25 mouse cellular contexts compared by ENCODE assay signal in genomic region chr4:141420886-141421285, GRCm38 (mm10). TPM values are rescaled to one million over a fixed set of nuclear protein-coding genes. Genes with fewer than 3 reads are reported as not detected.
DNase-seq lines count a peak whose midpoint lies in the region; ATAC-seq and TF ChIP-seq lines count a peak whose summit lies in the region.
"Had no signal": no experiment of that assay in that cellular context is flagged by ENCODE, and none has a peak within 500 bp of the region (broad histone marks: within the 10 kb centered on the region; RNA-seq: fewer than 3 reads in every experiment).

No protein-coding gene starts in this region.

- peak; percentile 83 for DNase-seq in heart, embryonic 10.5 days (ENCODE audit: low spot score)
- DNase-seq in heart, postnatal 25 days (ENCODE audit: low spot score) = no peak
- DNase-seq in thymus, postnatal 0 days (ENCODE audit: low spot score) = no peak
- DNase-seq: cerebellum, adult 8-10 months; layer of hippocampus, adult 9-11 months; right cerebral cortex, postnatal 25 days; thymus, adult 18-20 months had no signal

- H3K4me1 ChIP-seq in heart, embryonic 10.5 days = peaks cover 56% of the 10 kb centered on the region
- H3K4me1 ChIP-seq in heart, embryonic 12.5 days (replicated peaks) = peaks cover 42% of the 10 kb centered on the region
- peaks cover 36% of the 10 kb centered on the region for H3K4me1 ChIP-seq in heart, embryonic 15.5 days (replicated peaks)
- peaks cover 11% of the 10 kb centered on the region; the same call in 1 of the 2 replicates for H3K4me1 ChIP-seq in intestine, postnatal 0 days (replicated peaks; ENCODE audit: control insufficient read depth, insufficient read depth, low read length)

- peak overlapping the region; percentile 89 for H3K4me2 ChIP-seq in heart, embryonic 12.5 days
- peak overlapping the region; percentile 75 for H3K4me2 ChIP-seq in heart, embryonic 15.5 days
- peak overlapping the region; percentile 38; the same call in 1 of the 2 replicates for H3K4me2 ChIP-seq in intestine, postnatal 0 days (replicated peaks; ENCODE audit: low read depth)
- H3K4me2 ChIP-seq: embryonic facial prominence, embryonic 12.5 days; midbrain, embryonic 11.5 days; neural tube, embryonic 13.5 days had no signal

- TF ChIP-seq CTCF in intestine, postnatal 0 days (IDR thresholded peaks at IDR 0.05; ENCODE audit: low read depth) = no peak

- intact Hi-C loops in heart, postnatal 25 days (cut with DNase I) = no loop called here

- peaks cover 23% of the 10 kb centered on the region for H3K36me3 ChIP-seq in heart, embryonic 10.5 days
- H3K36me3 ChIP-seq in heart, embryonic 12.5 days = peaks cover 2% of the 10 kb centered on the region; the same call in 1 of the 2 replicates
- no peaks in the 10 kb centered on the region for H3K36me3 ChIP-seq in heart, embryonic 15.5 days
- H3K36me3 ChIP-seq in intestine, postnatal 0 days (ENCODE audit: control insufficient read depth, insufficient read depth) = no peaks in the 10 kb centered on the region
- H3K36me3 ChIP-seq: embryonic facial prominence, embryonic 12.5 days; limb, embryonic 15.5 days; neural tube, embryonic 13.5 days had no signal

- H3K4me3 ChIP-seq in heart, embryonic 10.5 days = peak overlapping the region; percentile 61
- H3K4me3 ChIP-seq in heart, embryonic 12.5 days = peak overlapping the region; percentile 57
- peak overlapping the region; percentile 34 for H3K4me3 ChIP-seq in heart, embryonic 15.5 days
- H3K4me3 ChIP-seq in intestine, postnatal 0 days (ENCODE audit: low read depth, low read length) = no peak overlapping the region
- H3K4me3 ChIP-seq: embryonic facial prominence, embryonic 12.5 days; limb, embryonic 15.5 days; neural tube, embryonic 13.5 days had no signal

- WGBS in heart, embryonic 10.5 days = 18% methylated on average over 9 of the region's 9 CpGs
- 14% methylated on average over 9 of the region's 9 CpGs for WGBS in heart, embryonic 12.5 days
- 22% methylated on average over 9 of the region's 9 CpGs for WGBS in heart, embryonic 15.5 days
- whole genome bisulfite sequencing in intestine, postnatal 0 days = 22% methylated on average over 9 of the region's 9 CpGs

- H3K27ac ChIP-seq in heart, embryonic 10.5 days = peak overlapping the region; percentile 90
- peak overlapping the region; percentile 99 for H3K27ac ChIP-seq in heart, embryonic 12.5 days (ENCODE audit: poor library complexity, severe bottlenecking)
- H3K27ac ChIP-seq in heart, embryonic 15.5 days = peak overlapping the region; percentile 99
- 0 out of 2 replicates have a peak overlapping the region, but pooled peaks have one; percentile 28 for H3K27ac ChIP-seq in intestine, postnatal 0 days (ENCODE audit: low read depth, low read length)
- H3K27ac ChIP-seq: embryonic facial prominence, embryonic 12.5 days; limb, embryonic 15.5 days; neural tube, embryonic 13.5 days had no signal

- ATAC-seq in heart, embryonic 12.5 days (ENCODE audit: insufficient number of reproducible peaks, low FRiP score) = no peak
- peak; percentile 2; the same call in 1 of the 2 replicates for ATAC-seq in heart, embryonic 15.5 days (replicated peaks; ENCODE audit: insufficient number of reproducible peaks, insufficient read depth, low FRiP score, low read depth)
- peak; percentile 71 for ATAC-seq in intestine, postnatal 0 days
- ATAC-seq in erythroblast, adult 5-6 weeks (replicated peaks; ENCODE audit: low FRiP score, poor library complexity, severe bottlenecking) = no peak
- ATAC-seq: inflammation-experienced regulatory T-cells, adult 6 months; Patski had no signal

- no peaks in the 10 kb centered on the region for H3K9me3 ChIP-seq in heart, embryonic 10.5 days
- H3K9me3 ChIP-seq in heart, embryonic 12.5 days (replicated peaks) = no peaks in the 10 kb centered on the region
- no peaks in the 10 kb centered on the region for H3K9me3 ChIP-seq in heart, embryonic 15.5 days (replicated peaks)
- no peaks in the 10 kb centered on the region for H3K9me3 ChIP-seq in intestine, postnatal 0 days (ENCODE audit: control insufficient read depth)
- H3K9me3 ChIP-seq: embryonic facial prominence, embryonic 12.5 days; limb, embryonic 15.5 days; neural tube, embryonic 13.5 days had no signal

- peak overlapping the region; percentile 70 for H3K9ac ChIP-seq in heart, embryonic 12.5 days
- H3K9ac ChIP-seq in heart, embryonic 15.5 days = peak overlapping the region; percentile 57
- peak overlapping the region; percentile 31; the same call in 1 of the 2 replicates for H3K9ac ChIP-seq in intestine, postnatal 0 days (ENCODE audit: low read depth, low read length)
- H3K9ac ChIP-seq: embryonic facial prominence, embryonic 12.5 days; limb, embryonic 15.5 days; neural tube, embryonic 13.5 days had no signal

- H3K27me3 ChIP-seq in heart, embryonic 10.5 days (ENCODE audit: insufficient read depth, poor library complexity, severe bottlenecking) = peaks cover 21% of the 10 kb centered on the region; the same call in 1 of the 2 replicates
- H3K27me3 ChIP-seq in heart, embryonic 12.5 days (replicated peaks) = no peaks in the 10 kb centered on the region
- H3K27me3 ChIP-seq in heart, embryonic 15.5 days = no peaks in the 10 kb centered on the region
- no peaks in the 10 kb centered on the region for H3K27me3 ChIP-seq in intestine, postnatal 0 days (replicated peaks; ENCODE audit: control insufficient read depth, insufficient read depth, low read length)
- H3K27me3 ChIP-seq: Patski had no signal

RNA-seq across cellular contexts. Expression of gene Hspb7, which starts 0.3 kb away (rescaled TPM):
- polyA plus RNA-seq in heart, embryonic 10.5 days (2016; fragmentation: Nextera tagmentation; extraction: Ambion mirVana) = 61.5 and 132 TPM in 2 replicates
- total RNA-seq in heart, postnatal 25 days (2021) = 1,000 to 10,000 TPM; 1,043 to 1,140 TPM
- 186 and 208 TPM in 2 replicates for polyA plus RNA-seq in heart, embryonic 12.5 days (2016; fragmentation: Nextera tagmentation; extraction: Ambion mirVana)
- polyA plus RNA-seq in heart, embryonic 15.5 days (2015; fragmentation: Nextera tagmentation; extraction: Ambion mirVana) = 220 and 234 TPM in 2 replicates
- 4.7 and 8.0 TPM in 2 replicates for polyA plus RNA-seq in intestine, postnatal 0 days (2015; fragmentation: Nextera tagmentation; extraction: Ambion mirVana)
- 0.27 TPM in 1 of 2 replicates, not detected in the other for polyA plus RNA-seq in thymus, postnatal 0 days (2015; fragmentation: Nextera tagmentation; extraction: Ambion mirVana)
- not detected in 2 replicates for total RNA-seq in erythroblast, adult 5-6 weeks (2015; ENCODE audit: low replicate concordance)
- total RNA-seq in erythroblast, adult 5-6 weeks (2017; ENCODE audit: low replicate concordance) = not detected in 2 replicates
- total RNA-seq: common myeloid progenitor, adult 5-6 weeks; monocyte, adult 5-6 weeks had no signal
- polyA plus RNA-seq: embryonic facial prominence, embryonic 12.5 days; hindbrain, embryonic 11.5 days; inflammation-experienced regulatory T-cells, adult 6 months; macrophage; midbrain, embryonic 11.5 days; neural tube, embryonic 13.5 days had no signal

RNA-seq across cellular contexts. Expression of gene Clcnkb, which starts 5.1 kb away (rescaled TPM):
- polyA plus RNA-seq in heart, embryonic 10.5 days (2016; fragmentation: Nextera tagmentation; extraction: Ambion mirVana) = 0.93 and 1.3 TPM in 2 replicates
- 1 to 10 TPM in 1 of 2 experiments, under 1 TPM in 1; 0.60 to 1.5 TPM for total RNA-seq in heart, postnatal 25 days (2021)
- 0.78 and 1.2 TPM in 2 replicates for polyA plus RNA-seq in heart, embryonic 12.5 days (2016; fragmentation: Nextera tagmentation; extraction: Ambion mirVana)
- 0.39 and 0.60 TPM in 2 replicates for polyA plus RNA-seq in heart, embryonic 15.5 days (2015; fragmentation: Nextera tagmentation; extraction: Ambion mirVana)
- not detected in 2 replicates for polyA plus RNA-seq in intestine, postnatal 0 days (2015; fragmentation: Nextera tagmentation; extraction: Ambion mirVana)
- polyA plus RNA-seq in thymus, postnatal 0 days (2015; fragmentation: Nextera tagmentation; extraction: Ambion mirVana) = 0.23 TPM in 1 of 2 replicates, not detected in the other
- not detected in 2 replicates for total RNA-seq in erythroblast, adult 5-6 weeks (2015; ENCODE audit: low replicate concordance)
- total RNA-seq in erythroblast, adult 5-6 weeks (2017; ENCODE audit: low replicate concordance) = not detected in 2 replicates
- total RNA-seq: common myeloid progenitor, adult 5-6 weeks; monocyte, adult 5-6 weeks had no signal
- polyA plus RNA-seq: C2C12; embryonic facial prominence, embryonic 12.5 days; hindbrain, embryonic 11.5 days; inflammation-experienced regulatory T-cells, adult 6 months; limb, embryonic 15.5 days; liver, embryonic 16.5 days; macrophage; midbrain, embryonic 11.5 days; neural tube, embryonic 13.5 days had no signal

RNA-seq across cellular contexts. Expression of gene Srarp, which starts 15.0 kb away (rescaled TPM):
- not detected in 2 replicates for polyA plus RNA-seq in heart, embryonic 10.5 days (2016; fragmentation: Nextera tagmentation; extraction: Ambion mirVana)
- total RNA-seq in heart, postnatal 25 days (2021) = 1 to 10 TPM in 1 of 2 experiments, under 1 TPM in 1; 0.50 to 1.5 TPM
- not detected in 2 replicates for polyA plus RNA-seq in heart, embryonic 12.5 days (2016; fragmentation: Nextera tagmentation; extraction: Ambion mirVana)
- polyA plus RNA-seq in heart, embryonic 15.5 days (2015; fragmentation: Nextera tagmentation; extraction: Ambion mirVana) = not detected in 2 replicates
- polyA plus RNA-seq in intestine, postnatal 0 days (2015; fragmentation: Nextera tagmentation; extraction: Ambion mirVana) = not detected in 2 replicates
- not detected in 2 replicates for polyA plus RNA-seq in thymus, postnatal 0 days (2015; fragmentation: Nextera tagmentation; extraction: Ambion mirVana)
- not detected in 2 replicates for total RNA-seq in erythroblast, adult 5-6 weeks (2015; ENCODE audit: low replicate concordance)
- total RNA-seq in erythroblast, adult 5-6 weeks (2017; ENCODE audit: low replicate concordance) = 0.70 TPM in 1 of 2 replicates, not detected in the other
- total RNA-seq: adrenal gland, postnatal 4 days; common myeloid progenitor, adult 5-6 weeks; gastrocnemius, postnatal 10 days; monocyte, adult 5-6 weeks had no signal
- polyA plus RNA-seq: C2C12; embryonic facial prominence, embryonic 12.5 days; hindbrain, embryonic 11.5 days; inflammation-experienced regulatory T-cells, adult 6 months; limb, embryonic 15.5 days; liver, embryonic 16.5 days; macrophage; midbrain, embryonic 11.5 days; neural tube, embryonic 13.5 days had no signal

RNA-seq across cellular contexts. Expression of gene Clcnka, which starts 22.4 kb away (rescaled TPM):
- 0.11 and 0.44 TPM in 2 replicates for polyA plus RNA-seq in heart, embryonic 10.5 days (2016; fragmentation: Nextera tagmentation; extraction: Ambion mirVana)
- total RNA-seq in heart, postnatal 25 days (2021) = not detected
- polyA plus RNA-seq in heart, embryonic 12.5 days (2016; fragmentation: Nextera tagmentation; extraction: Ambion mirVana) = 0.06 and 0.15 TPM in 2 replicates
- polyA plus RNA-seq in heart, embryonic 15.5 days (2015; fragmentation: Nextera tagmentation; extraction: Ambion mirVana) = 0.05 and 0.06 TPM in 2 replicates
- 0.14 TPM in 1 of 2 replicates, not detected in the other for polyA plus RNA-seq in intestine, postnatal 0 days (2015; fragmentation: Nextera tagmentation; extraction: Ambion mirVana)
- polyA plus RNA-seq in thymus, postnatal 0 days (2015; fragmentation: Nextera tagmentation; extraction: Ambion mirVana) = 0.17 and 0.27 TPM in 2 replicates
- total RNA-seq in erythroblast, adult 5-6 weeks (2015; ENCODE audit: low replicate concordance) = not detected in 2 replicates
- total RNA-seq in erythroblast, adult 5-6 weeks (2017; ENCODE audit: low replicate concordance) = not detected in 2 replicates
- total RNA-seq: common myeloid progenitor, adult 5-6 weeks; monocyte, adult 5-6 weeks had no signal
- polyA plus RNA-seq: C2C12; inflammation-experienced regulatory T-cells, adult 6 months; macrophage; midbrain, embryonic 11.5 days; neural tube, embryonic 13.5 days had no signal

RNA-seq across cellular contexts. Expression of gene Zbtb17, which starts 23.6 kb away (rescaled TPM):
- polyA plus RNA-seq in heart, embryonic 10.5 days (2016; fragmentation: Nextera tagmentation; extraction: Ambion mirVana) = 31.5 and 33.7 TPM in 2 replicates
- total RNA-seq in heart, postnatal 25 days (2021) = 10 to 100 TPM; 22.7 to 23.5 TPM
- polyA plus RNA-seq in heart, embryonic 12.5 days (2016; fragmentation: Nextera tagmentation; extraction: Ambion mirVana) = 24.9 and 25.3 TPM in 2 replicates
- 17.9 and 22.5 TPM in 2 replicates for polyA plus RNA-seq in heart, embryonic 15.5 days (2015; fragmentation: Nextera tagmentation; extraction: Ambion mirVana)
- polyA plus RNA-seq in intestine, postnatal 0 days (2015; fragmentation: Nextera tagmentation; extraction: Ambion mirVana) = 9.7 and 9.8 TPM in 2 replicates
- polyA plus RNA-seq in thymus, postnatal 0 days (2015; fragmentation: Nextera tagmentation; extraction: Ambion mirVana) = 31.1 and 32.5 TPM in 2 replicates
- 6.3 TPM in 1 of 2 replicates, not detected in the other for total RNA-seq in erythroblast, adult 5-6 weeks (2015; ENCODE audit: low replicate concordance)
- total RNA-seq in erythroblast, adult 5-6 weeks (2017; ENCODE audit: low replicate concordance) = 2.6 and 4.3 TPM in 2 replicates

Comparison
In these comparisons a context has a peak if more than half of its experiments do, and no peak if none do; other contexts are left out.
1. ATAC-seq: peak in heart, embryonic 15.5 days (single experiment) and intestine, postnatal 0 days (single experiment); none in heart, embryonic 12.5 days (single experiment) and erythroblast, adult 5-6 weeks (single experiment).
2. H3K27ac ChIP-seq: peak in every context shown above with its lines; median percentile 99 in heart, embryonic 12.5 days; 99 in heart, embryonic 15.5 days; 90 in heart, embryonic 10.5 days; 28 in intestine, postnatal 0 days.
3. H3K4me2 ChIP-seq: peak in every context shown above with its lines; median percentile 89 in heart, embryonic 12.5 days; 75 in heart, embryonic 15.5 days; 38 in intestine, postnatal 0 days.
4. Peak in every context shown above with its lines, with median percentiles within 50 percentile points of each other: H3K9ac ChIP-seq.